Mouse (Mus musculus): ENCODE results near the gene Hnrnpab. TPM values are rescaled to one million over a fixed set of nuclear protein-coding genes. Genes with fewer than 3 reads are reported as not detected.
A peak's percentile ranks its signal among the peaks of the same experiment; 100 is the strongest.

Hnrnpab gene
- total and polyA plus RNA-seq, 3 experiments: 504 to 1,141 (median 683) TPM

- peaks cover 70% of the 10 kb centered on the region for H3K4me1 ChIP-seq (ENCODE audit: insufficient read depth, low read depth, low read length)
- no peaks in the 10 kb centered on the region for H3K9me3 ChIP-seq (replicated peaks)
- no peaks in the 10 kb centered on the region for H3K27me3 ChIP-seq (ENCODE audit: insufficient read depth, low read length)
- DNase-seq (ENCODE audit: low spot score): no peak
- no peak for ATAC-seq (ENCODE audit: extremely low read depth, insufficient number of reproducible peaks, low FRiP score, poor library complexity, severe bottlenecking)
- H3K4me3 ChIP-seq (ENCODE audit: low read depth, low read length): peak overlapping the region; percentile 48; the same call in 1 of the 2 replicates
- TF ChIP-seq GATA1 (IDR thresholded peaks at IDR 0.05; ENCODE audit: borderline replicate concordance, low read length) (no peak), CTCF (IDR thresholded peaks at IDR 0.05; ENCODE audit: low read depth, low read length) (no peak), TAL1 (conservative IDR thresholded peaks at IDR 0.05; ENCODE audit: low read depth, low read length) (no peak), POLR2AphosphoS5 (IDR thresholded peaks at IDR 0.05; ENCODE audit: insufficient replicate concordance, low read depth, low read length) (no peak), GATA2 (IDR thresholded peaks at IDR 0.05; ENCODE audit: borderline replicate concordance, low read depth, low read length) (no peak)
- H3K36me3 ChIP-seq (replicated peaks): peaks cover 89% of the 10 kb centered on the region
Observed at GRCm38 (mm10) chr11:51602253-51602652, 4.4 kb downstream of the Hnrnpab start.

- TF ChIP-seq POLR2AphosphoS5 (IDR thresholded peaks at IDR 0.05; ENCODE audit: insufficient replicate concordance, low read depth, low read length): peak; percentile 80; the same call in 1 of the 2 replicates
- no peak for TF ChIP-seq GATA1 (IDR thresholded peaks at IDR 0.05; ENCODE audit: borderline replicate concordance, low read length)
- Histone ChIP-seq H3K4me1 (ENCODE audit: insufficient read depth, low read depth, low read length) (peaks cover 73% of the 10 kb centered on the region), H3K9me3 (replicated peaks) (no peaks in the 10 kb centered on the region), H3K36me3 (replicated peaks) (peaks cover 98% of the 10 kb centered on the region), H3K27me3 (ENCODE audit: insufficient read depth, low read length) (no peaks in the 10 kb centered on the region), H3K4me3 (ENCODE audit: low read depth, low read length) (no peak overlapping the region)
- DNase-seq (ENCODE audit: low spot score) (no peak), ATAC-seq (ENCODE audit: extremely low read depth, insufficient number of reproducible peaks, low FRiP score, poor library complexity, severe bottlenecking) (no peak)
Observed at GRCm38 (mm10) chr11:51597553-51597952, 9.1 kb downstream of the Hnrnpab start.

GRCm38 (mm10) chr11:51595459-51596083 lies 11.1 kb downstream of the Hnrnpab start:
- ATAC-seq (ENCODE audit: extremely low read depth, insufficient number of reproducible peaks, low FRiP score, poor library complexity, severe bottlenecking) (no peak), DNase-seq (ENCODE audit: low spot score) (no peak)
- Histone ChIP-seq H3K4me1 (ENCODE audit: insufficient read depth, low read depth, low read length) (peaks cover 62% of the 10 kb centered on the region), H3K9me3 (replicated peaks) (no peaks in the 10 kb centered on the region), H3K4me3 (ENCODE audit: low read depth, low read length) (no peak overlapping the region), H3K27me3 (ENCODE audit: insufficient read depth, low read length) (no peaks in the 10 kb centered on the region), H3K36me3 (replicated peaks) (peaks cover 98% of the 10 kb centered on the region)
- no peak for TF ChIP-seq CTCF (IDR thresholded peaks at IDR 0.05; ENCODE audit: low read depth, low read length)
- TF ChIP-seq GATA2 (IDR thresholded peaks at IDR 0.05; ENCODE audit: borderline replicate concordance, low read depth, low read length): no peak
- TF ChIP-seq TAL1 (conservative IDR thresholded peaks at IDR 0.05; ENCODE audit: low read depth, low read length): no peak
- TF ChIP-seq POLR2AphosphoS5 (IDR thresholded peaks at IDR 0.05; ENCODE audit: insufficient replicate concordance, low read depth, low read length): no peak
- no peak for TF ChIP-seq GATA1 (IDR thresholded peaks at IDR 0.05; ENCODE audit: borderline replicate concordance, low read length)

- no peaks in the 10 kb centered on the region for H3K9me3 ChIP-seq (replicated peaks)
- ATAC-seq (ENCODE audit: extremely low read depth, insufficient number of reproducible peaks, low FRiP score, poor library complexity, severe bottlenecking): no peak; the same call in 1 of the 2 replicates
- no peak for DNase-seq (ENCODE audit: low spot score)
- H3K4me1 ChIP-seq (ENCODE audit: insufficient read depth, low read depth, low read length): peaks cover 60% of the 10 kb centered on the region
- peaks cover 98% of the 10 kb centered on the region for H3K36me3 ChIP-seq (replicated peaks)
- no peaks in the 10 kb centered on the region for H3K27me3 ChIP-seq (ENCODE audit: insufficient read depth, low read length)
- no peak overlapping the region for H3K4me3 ChIP-seq (ENCODE audit: low read depth, low read length)
- TF ChIP-seq CTCF (IDR thresholded peaks at IDR 0.05; ENCODE audit: low read depth, low read length) (no peak), POLR2AphosphoS5 (IDR thresholded peaks at IDR 0.05; ENCODE audit: insufficient replicate concordance, low read depth, low read length) (peak; percentile 71; the same call in 1 of the 2 replicates), GATA2 (IDR thresholded peaks at IDR 0.05; ENCODE audit: borderline replicate concordance, low read depth, low read length) (no peak), GATA1 (IDR thresholded peaks at IDR 0.05; ENCODE audit: borderline replicate concordance, low read length) (no peak)
Observed at GRCm38 (mm10) chr11:51594715-51595350, 11.8 kb downstream of the Hnrnpab start.

- peaks cover 98% of the 10 kb centered on the region for H3K36me3 ChIP-seq (replicated peaks)
- H3K27me3 ChIP-seq (ENCODE audit: insufficient read depth, low read length): no peaks in the 10 kb centered on the region
- no peaks in the 10 kb centered on the region for H3K9me3 ChIP-seq (replicated peaks)
- no peak overlapping the region for H3K4me3 ChIP-seq (ENCODE audit: low read depth, low read length)
- ATAC-seq (ENCODE audit: extremely low read depth, insufficient number of reproducible peaks, low FRiP score, poor library complexity, severe bottlenecking): no peak
- TF ChIP-seq POLR2AphosphoS5 (IDR thresholded peaks at IDR 0.05; ENCODE audit: insufficient replicate concordance, low read depth, low read length) (peak; percentile 73; the same call in 1 of the 2 replicates), CTCF (IDR thresholded peaks at IDR 0.05; ENCODE audit: low read depth, low read length) (no peak)
- peaks cover 63% of the 10 kb centered on the region for H3K4me1 ChIP-seq (ENCODE audit: insufficient read depth, low read depth, low read length)
- no peak for DNase-seq (ENCODE audit: low spot score)
Observed at GRCm38 (mm10) chr11:51593849-51594248, 12.8 kb downstream of the Hnrnpab start.

GRCm38 (mm10) chr11:51593368-51593767 lies 13.3 kb downstream of the Hnrnpab start:
- no peak for DNase-seq (ENCODE audit: low spot score)
- Histone ChIP-seq H3K9me3 (replicated peaks) (no peaks in the 10 kb centered on the region), H3K36me3 (replicated peaks) (peaks cover 97% of the 10 kb centered on the region), H3K27me3 (ENCODE audit: insufficient read depth, low read length) (no peaks in the 10 kb centered on the region), H3K4me1 (ENCODE audit: insufficient read depth, low read depth, low read length) (peaks cover 59% of the 10 kb centered on the region), H3K4me3 (ENCODE audit: low read depth, low read length) (no peak overlapping the region)
- ATAC-seq (ENCODE audit: extremely low read depth, insufficient number of reproducible peaks, low FRiP score, poor library complexity, severe bottlenecking): no peak
- TF ChIP-seq POLR2AphosphoS5 (IDR thresholded peaks at IDR 0.05; ENCODE audit: insufficient replicate concordance, low read depth, low read length) (peak; percentile 72; the same call in 1 of the 2 replicates), TAL1 (conservative IDR thresholded peaks at IDR 0.05; ENCODE audit: low read depth, low read length) (no peak)

Measured in G1E (cell line).